Mouse (Mus musculus) testis, adult 2 months (tissue): ENCODE data around the gene 1700011L22Rik.

Source experiments
- CTCF ChIP-seq: fragments of 200-500 bp; IDR thresholded peaks from 2 replicates; pipeline ENCODE4 v1.5.1; 2012; ENCODE audit warnings: low read depth, mild to moderate bottlenecking, inconsistent platforms, low read length, moderate library complexity; ENCODE audit not compliant: control insufficient read depth, insufficient read depth, insufficient replicate concordance
- POLR2A ChIP-seq: fragments of 200-500 bp; IDR thresholded peaks from 2 replicates; pipeline ENCODE4 v1.6.1; 2012; ENCODE audit warnings: low read depth, mild to moderate bottlenecking, inconsistent platforms, low read length, moderate library complexity; ENCODE audit not compliant: control insufficient read depth

DNA sequence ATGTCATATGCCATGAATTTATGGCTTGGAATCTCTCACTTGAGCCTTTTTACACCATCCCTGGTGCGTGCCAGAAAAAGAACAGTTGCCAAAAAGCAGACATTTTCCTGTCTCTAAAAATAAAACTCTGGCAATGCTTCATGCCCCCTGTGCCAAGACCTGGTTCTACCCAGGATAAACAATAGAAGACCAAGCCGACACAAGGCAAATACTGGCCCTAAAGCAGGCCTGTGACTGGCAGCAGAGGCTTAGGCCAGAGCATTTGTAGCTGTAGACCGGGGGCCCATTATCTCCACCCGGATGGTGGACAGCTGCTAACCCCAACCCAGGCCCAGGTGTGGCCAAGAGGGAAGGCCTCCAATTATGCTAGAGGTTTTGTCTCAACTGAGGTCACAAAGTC lies 41.5 kb downstream of the 1700011L22Rik start:
- TF ChIP-seq CTCF, result no peak
- TF ChIP-seq POLR2A, result no peak
